Mouse (Mus musculus) testis, adult 2 months (tissue): ENCODE measurements around the gene Krtap6-5. TPM values are rescaled to one million over a fixed set of nuclear protein-coding genes. Genes with fewer than 3 reads are reported as not detected.
"Not testable (repeated sequence)": the region's sequence is repeated elsewhere in the genome, so short reads cannot be mapped to it uniquely, and the experiment has no call there.

Experiments
- H3K27ac ChIP-seq: fragments of 200-500 bp; 2 replicates; pipeline ENCODE4 v1.5.1; 2012; ENCODE audit warnings: low read depth, low read length; ENCODE audit not compliant: control insufficient read depth, insufficient read depth
- H3K27me3 ChIP-seq: fragments of 200-500 bp; 2 replicates; pipeline ENCODE4 v1.6.1; 2012; ENCODE audit warnings: mild to moderate bottlenecking, low read length, moderate library complexity; ENCODE audit not compliant: control insufficient read depth, insufficient read depth
- H3K36me3 ChIP-seq: fragments of 200-500 bp; 2 replicates; pipeline ENCODE4 v1.6.1; 2012; ENCODE audit warnings: mild to moderate bottlenecking, low read length; ENCODE audit not compliant: control insufficient read depth, insufficient read depth
- H3K4me1 ChIP-seq: fragments of 200-500 bp; 2 replicates; pipeline ENCODE4 v1.6.1; 2012; ENCODE audit warnings: low read length; ENCODE audit not compliant: control insufficient read depth, insufficient read depth
- H3K4me3 ChIP-seq: fragments of 200-500 bp; 2 replicates; pipeline ENCODE4 v1.5.1; 2012; ENCODE audit warnings: low read depth, mild to moderate bottlenecking, low read length, moderate library complexity, mixed read lengths; ENCODE audit not compliant: control insufficient read depth
- CTCF ChIP-seq: fragments of 200-500 bp; IDR thresholded peaks from 2 replicates; pipeline ENCODE4 v1.5.1; 2012; ENCODE audit warnings: low read depth, mild to moderate bottlenecking, inconsistent platforms, low read length, moderate library complexity; ENCODE audit not compliant: control insufficient read depth, insufficient read depth, insufficient replicate concordance
- POLR2A ChIP-seq: fragments of 200-500 bp; IDR thresholded peaks from 2 replicates; pipeline ENCODE4 v1.6.1; 2012; ENCODE audit warnings: low read depth, mild to moderate bottlenecking, inconsistent platforms, low read length, moderate library complexity; ENCODE audit not compliant: control insufficient read depth
- polyA plus RNA-seq: library from polyadenylated mRNA; depleted of rRNA; stranded (reverse); fragments of >200 nt; gene quantifications from 2 replicates; pipeline ENCODE4 v1.2.3, GENCODE M21; 2012; rRNA removed

Gene Krtap6-5
- polyA plus RNA-seq = not detected in 2 replicates

DNA sequence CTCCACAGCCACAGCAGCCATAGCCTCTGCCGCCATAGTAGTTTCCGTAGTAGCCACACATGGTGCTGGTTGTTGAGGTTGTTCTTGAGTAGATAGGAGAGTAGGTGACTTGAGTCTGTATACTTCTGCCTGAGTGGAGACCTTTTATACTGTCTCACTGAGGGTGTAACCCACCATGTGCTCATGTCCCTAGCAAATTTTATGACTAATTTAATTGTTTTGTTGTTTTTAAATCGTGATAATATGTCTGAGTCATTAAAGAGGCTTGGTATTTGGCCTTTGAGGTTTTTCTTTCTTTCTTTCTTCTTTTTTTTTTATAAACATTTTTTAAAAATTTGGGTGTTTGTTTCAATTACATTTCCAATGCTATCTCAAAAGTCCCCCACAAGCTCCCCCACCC lies at the start of gene Krtap6-5:
Gene Krtap6-5, minus strand, starts transcription at position 101 of the 400 bp plus-strand sequence.
- no peak for TF ChIP-seq CTCF
- TF ChIP-seq POLR2A = no peak
- no peaks in the 10 kb centered on the region for H3K27me3 ChIP-seq
- no peaks in the 10 kb centered on the region for H3K4me1 ChIP-seq
- no peak within 1 kb of the TSS for H3K4me3 ChIP-seq
- H3K27ac ChIP-seq = no peak within 1 kb of the TSS
- no peaks in the 10 kb centered on the region for H3K36me3 ChIP-seq

- not testable (repeated sequence) for H3K36me3 ChIP-seq, H3K27ac ChIP-seq, H3K4me1 ChIP-seq, H3K4me3 ChIP-seq, H3K27me3 ChIP-seq
Measured at GRCm38 (mm10) chr16:89071041-89071440, 23.4 kb upstream of the Krtap6-5 start.

GRCm38 (mm10) chr16:89063902-89064301 lies 16.2 kb upstream of the Krtap6-5 start, which contains the start of gene 1110025L11Rik:
Gene 1110025L11Rik, minus strand, starts transcription at chr16:89064002.
- not testable (repeated sequence) for H3K27ac ChIP-seq, H3K27me3 ChIP-seq, H3K4me1 ChIP-seq, H3K36me3 ChIP-seq, H3K4me3 ChIP-seq

- H3K27me3 ChIP-seq, H3K4me3 ChIP-seq, H3K36me3 ChIP-seq, H3K4me1 ChIP-seq, H3K27ac ChIP-seq: not testable (repeated sequence)
Measured at GRCm38 (mm10) chr16:89041372-89041771, 6.3 kb downstream of the Krtap6-5 start, which contains the start of gene Gm10228. Gene Gm10228, minus strand, starts transcription at chr16:89041472.

DNA sequence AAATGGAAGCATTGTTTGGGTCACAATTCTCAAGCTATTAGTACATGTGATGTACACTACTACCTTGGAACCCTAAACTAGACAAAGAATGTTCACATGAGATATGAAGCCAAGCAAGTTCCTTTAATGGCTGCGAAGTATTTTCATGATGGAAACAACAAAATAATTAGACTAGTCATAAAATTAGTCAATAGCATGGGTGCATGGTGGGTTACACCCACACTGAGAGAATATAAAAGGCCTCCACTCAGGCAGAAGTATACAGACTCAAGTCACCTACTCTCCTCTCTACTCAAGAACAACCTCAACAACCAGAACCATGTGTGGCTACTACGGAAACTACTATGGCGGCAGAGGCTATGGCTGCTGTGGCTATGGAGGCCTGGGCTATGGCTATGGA lies 16.3 kb downstream of the Krtap6-5 start, which contains the start of gene Krtap6-1:
Gene Krtap6-1, plus strand, starts transcription at position 301 of the 400 bp plus-strand sequence.
- not testable (repeated sequence) for H3K27ac ChIP-seq, H3K27me3 ChIP-seq, H3K4me3 ChIP-seq, H3K36me3 ChIP-seq, H3K4me1 ChIP-seq

DNA sequence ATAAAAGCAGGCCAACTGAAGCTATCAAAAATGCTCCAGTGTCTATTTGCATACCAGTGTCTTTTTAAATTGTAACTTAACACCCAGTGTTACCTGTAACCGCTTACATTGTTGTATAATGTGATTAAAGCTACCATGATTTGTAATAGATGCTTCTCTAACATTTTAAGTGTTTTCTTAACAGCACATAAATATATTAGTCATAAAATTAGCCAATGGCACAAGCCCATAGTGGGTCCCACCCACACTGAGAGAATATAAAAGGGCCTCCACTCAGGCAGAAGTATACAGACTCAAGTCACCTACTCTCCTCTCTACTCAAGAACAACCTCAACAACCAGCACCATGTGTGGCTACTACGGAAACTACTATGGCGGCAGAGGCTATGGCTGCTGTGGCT lies 32.7 kb downstream of the Krtap6-5 start, which contains the start of gene Gm10229:
Gene Gm10229, plus strand, starts transcription at position 301 of the 400 bp plus-strand sequence.
- H3K4me3 ChIP-seq, H3K27me3 ChIP-seq, H3K27ac ChIP-seq, H3K36me3 ChIP-seq, H3K4me1 ChIP-seq: not testable (repeated sequence)

DNA sequence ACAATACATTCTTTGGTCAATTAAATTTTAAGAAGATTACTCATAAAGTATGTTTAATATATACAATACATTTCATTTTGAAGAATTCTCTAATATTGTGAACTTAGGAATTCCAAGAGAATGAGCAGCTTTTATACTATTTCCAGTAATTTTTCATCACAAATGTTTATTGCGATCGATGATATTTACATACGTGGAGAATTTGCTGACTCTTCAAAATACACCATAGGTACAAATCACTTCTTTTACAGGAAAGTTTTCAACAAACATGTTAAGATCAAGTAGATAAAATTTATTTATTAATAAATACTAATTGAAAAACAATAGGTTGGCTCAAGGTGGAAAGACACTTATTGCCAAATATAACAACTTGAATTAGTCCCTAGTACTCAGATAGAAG lies 33.7 kb downstream of the Krtap6-5 start:
- H3K36me3 ChIP-seq = no peaks in the 10 kb centered on the region
- H3K4me3 ChIP-seq = no peak overlapping the region
- TF ChIP-seq CTCF (no peak), POLR2A (no peak)
- no peak overlapping the region for H3K27ac ChIP-seq
- H3K4me1 ChIP-seq = no peaks in the 10 kb centered on the region
- H3K27me3 ChIP-seq = no peaks in the 10 kb centered on the region

DNA sequence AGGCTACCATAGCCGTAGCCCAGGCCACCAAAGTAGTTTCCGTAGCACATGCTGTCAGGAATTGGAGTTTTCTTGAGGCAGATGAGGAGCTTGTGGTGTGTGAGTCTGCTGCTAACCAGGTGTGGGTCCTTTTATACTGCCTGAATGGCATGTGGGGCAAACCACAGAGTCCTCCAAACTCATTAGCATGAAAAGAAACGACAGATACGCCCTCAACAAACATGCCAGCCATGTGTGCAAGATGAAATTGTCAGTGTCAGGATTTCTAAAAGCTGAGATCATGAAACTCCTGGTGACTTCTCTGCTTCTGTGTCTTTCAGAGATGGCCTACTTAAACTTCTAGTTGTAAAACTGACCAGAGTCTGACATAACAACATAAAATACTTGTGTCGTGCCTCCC lies 37.0 kb downstream of the Krtap6-5 start, which contains the start of gene Krtap22-2:
Gene Krtap22-2, minus strand, starts transcription at position 101 of the 400 bp plus-strand sequence.
- Histone ChIP-seq H3K4me3 (no peak within 1 kb of the TSS), H3K27me3 (no peaks in the 10 kb centered on the region), H3K36me3 (no peaks in the 10 kb centered on the region), H3K4me1 (no peaks in the 10 kb centered on the region), H3K27ac (no peak within 1 kb of the TSS)
- no peak for TF ChIP-seq CTCF
- TF ChIP-seq POLR2A = no peak

Other genes starting within 250 kb of the Krtap6-5 start
- gene Gm20741, start 235.7 kb downstream of the Krtap6-5 start, polyA plus RNA-seq = not detected in 2 replicates
- gene Krtap15, start 227.7 kb downstream of the Krtap6-5 start, polyA plus RNA-seq = not detected in 2 replicates
- not detected in 2 replicates for gene Krtap14, start 221.7 kb downstream of the Krtap6-5 start, polyA plus RNA-seq
- not detected in 2 replicates for gene Krtap19-1, start 178.5 kb downstream of the Krtap6-5 start, polyA plus RNA-seq
- gene Krtap19-2, start 173.6 kb downstream of the Krtap6-5 start, polyA plus RNA-seq = not detected in 2 replicates
- not detected in 2 replicates for gene Krtap19-3, start 169.8 kb downstream of the Krtap6-5 start, polyA plus RNA-seq
- not detected in 2 replicates for gene Krtap19-4, start 162.8 kb downstream of the Krtap6-5 start, polyA plus RNA-seq
- not detected in 2 replicates for gene Krtap19-5, start 151.4 kb downstream of the Krtap6-5 start, polyA plus RNA-seq
- not detected in 2 replicates for gene Krtap19-9b, start 115.6 kb downstream of the Krtap6-5 start, polyA plus RNA-seq
- not detected in 2 replicates for gene Krtap16-3, start 85.0 kb downstream of the Krtap6-5 start, polyA plus RNA-seq
- not detected in 2 replicates for gene Krtap22-2, start 37.1 kb downstream of the Krtap6-5 start, polyA plus RNA-seq
- gene Gm10229, start 32.6 kb downstream of the Krtap6-5 start, polyA plus RNA-seq = not detected in 2 replicates
- not detected in 2 replicates for gene Krtap6-1, start 16.2 kb downstream of the Krtap6-5 start, polyA plus RNA-seq
- gene Gm10228, start 6.4 kb downstream of the Krtap6-5 start, polyA plus RNA-seq = not detected in 2 replicates
- 0.99 and 1.1 TPM in 2 replicates for gene 1110025L11Rik, start 16.1 kb upstream of the Krtap6-5 start, polyA plus RNA-seq
- not detected in 2 replicates for gene Krtap6-3, start 36.1 kb upstream of the Krtap6-5 start, polyA plus RNA-seq
- gene Gm6358, start 93.0 kb upstream of the Krtap6-5 start, polyA plus RNA-seq = not detected in 2 replicates
- gene Gm10061, start 103.2 kb upstream of the Krtap6-5 start, polyA plus RNA-seq = not detected in 2 replicates
- gene Gm9789, start 110.1 kb upstream of the Krtap6-5 start, polyA plus RNA-seq = 8.4 and 15.0 TPM in 2 replicates
- not detected in 2 replicates for gene Gm7735, start 121.6 kb upstream of the Krtap6-5 start, polyA plus RNA-seq
- not detected in 2 replicates for gene 1110057P08Rik, start 126.9 kb upstream of the Krtap6-5 start, polyA plus RNA-seq
- gene Krtap20-2, start 158.0 kb upstream of the Krtap6-5 start, polyA plus RNA-seq = not detected in 2 replicates